Mouse (Mus musculus): ENCODE measurements around the gene Jdp2.

Jdp2 gene

GRCm38 (mm10) chr12:85637932-85638331 lies 39.1 kb downstream of the Jdp2 start:
- 76% methylated on average over 9 of the region's 9 CpGs for WGBS

- WGBS = 75% methylated on average over 20 of the region's 20 CpGs
These were observed 39.9 kb downstream of the Jdp2 start for GRCm38 (mm10) chr12:85638541-85639325.

- WGBS = 47% methylated on average over 12 of the region's 12 CpGs
These were observed 40.6 kb downstream of the Jdp2 start for GRCm38 (mm10) chr12:85639326-85640008.

GRCm38 (mm10) chr12:85640852-85641563 lies 42.2 kb downstream of the Jdp2 start:
- WGBS = 72% methylated on average over 10 of the region's 10 CpGs

- 55% methylated on average over 4 of the region's 4 CpGs for WGBS
These were observed 42.7 kb downstream of the Jdp2 start for GRCm38 (mm10) chr12:85641564-85641931.

GRCm38 (mm10) chr12:85643735-85644134 lies 44.9 kb downstream of the Jdp2 start:
- WGBS = 78% methylated on average over 5 of the region's 5 CpGs

GRCm38 (mm10) chr12:85645664-85646063 lies 46.8 kb downstream of the Jdp2 start:
- 93% methylated on average over 4 of the region's 4 CpGs for WGBS

GRCm38 (mm10) chr12:85647346-85647745 lies 48.5 kb downstream of the Jdp2 start:
- WGBS = 34% methylated on average over 10 of the region's 10 CpGs

GRCm38 (mm10) chr12:85647955-85648354 lies 49.1 kb downstream of the Jdp2 start:
- WGBS = 83% methylated on average over 1 of the region's 1 CpGs

GRCm38 (mm10) chr12:85659319-85659718 lies 60.5 kb downstream of the Jdp2 start:
- 38% methylated on average over 2 of the region's 2 CpGs for WGBS

- 91% methylated on average over 12 of the region's 12 CpGs for WGBS
These were observed 62.0 kb downstream of the Jdp2 start for GRCm38 (mm10) chr12:85660855-85661254.

- WGBS = 82% methylated on average over 8 of the region's 8 CpGs
These were observed 63.4 kb downstream of the Jdp2 start for GRCm38 (mm10) chr12:85662232-85662631.

GRCm38 (mm10) chr12:85662896-85663295 lies 64.1 kb downstream of the Jdp2 start:
- WGBS = 7% methylated on average over 9 of the region's 9 CpGs

GRCm38 (mm10) chr12:85666112-85666511 lies 67.3 kb downstream of the Jdp2 start:
- 92% methylated on average over 8 of the region's 8 CpGs for WGBS

GRCm38 (mm10) chr12:85667071-85667470 lies 68.2 kb downstream of the Jdp2 start:
- WGBS = 93% methylated on average over 7 of the region's 7 CpGs

- 29% methylated on average over 3 of the region's 3 CpGs for WGBS
These were observed 69.9 kb downstream of the Jdp2 start for GRCm38 (mm10) chr12:85668696-85669095.

- WGBS = 79% methylated on average over 3 of the region's 3 CpGs
These were observed 71.3 kb downstream of the Jdp2 start for GRCm38 (mm10) chr12:85670080-85670479.

- WGBS = 77% methylated on average over 8 of the region's 8 CpGs
These were observed 75.1 kb downstream of the Jdp2 start for GRCm38 (mm10) chr12:85673914-85674313.

- WGBS = 90% methylated on average over 5 of the region's 5 CpGs
These were observed 80.3 kb downstream of the Jdp2 start for GRCm38 (mm10) chr12:85679117-85679516.

GRCm38 (mm10) chr12:85679808-85680207 lies 81.0 kb downstream of the Jdp2 start:
- WGBS = 78% methylated on average over 2 of the region's 2 CpGs

GRCm38 (mm10) chr12:85682328-85682727 lies 83.5 kb downstream of the Jdp2 start:
- WGBS = 42% methylated on average over 2 of the region's 2 CpGs

Measured in cerebral cortex, adult 2 months (tissue).